Mouse (Mus musculus): ENCODE measurements at regions not wholly inside any gene's neighbourhood (a gene's known extent, or its start where the extent isn't known, plus 50 kb on each side); places are given as distances from the start of the nearest gene placed in this dataset.

- DNase-seq (ENCODE audit: low spot score), result no peak
Observed at GRCm38 (mm10) chr2:137419678-137420077, 303.2 kb upstream of the Jag1 start.

- no peak for DNase-seq (ENCODE audit: low spot score)
Observed at GRCm38 (mm10) chr2:137417691-137418090, 301.2 kb upstream of the Jag1 start.

- peak; percentile 48 for DNase-seq (ENCODE audit: low spot score)
Observed at GRCm38 (mm10) chr2:137413432-137413831, 297.0 kb upstream of the Jag1 start.

DNA sequence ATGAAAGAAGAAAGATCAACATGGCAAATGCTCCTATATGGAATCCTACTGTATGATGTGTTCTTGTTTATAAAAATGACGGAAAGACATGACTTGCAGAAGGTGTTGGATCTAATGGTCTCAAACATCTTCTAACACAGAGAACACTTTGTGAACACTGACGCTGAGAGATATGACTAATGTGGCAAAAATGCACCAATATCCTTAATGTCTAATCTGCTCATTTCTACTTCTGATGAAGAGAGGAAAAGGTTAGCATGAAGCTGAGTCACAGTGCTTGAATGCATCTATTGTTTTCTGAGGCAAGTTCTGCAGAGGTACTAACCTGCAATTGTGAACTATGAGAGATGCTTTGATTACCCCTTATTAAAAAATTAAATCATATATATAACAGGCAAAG is 293.2 kb upstream of the Jag1 start:
- no peak for DNase-seq (ENCODE audit: low spot score)

DNA sequence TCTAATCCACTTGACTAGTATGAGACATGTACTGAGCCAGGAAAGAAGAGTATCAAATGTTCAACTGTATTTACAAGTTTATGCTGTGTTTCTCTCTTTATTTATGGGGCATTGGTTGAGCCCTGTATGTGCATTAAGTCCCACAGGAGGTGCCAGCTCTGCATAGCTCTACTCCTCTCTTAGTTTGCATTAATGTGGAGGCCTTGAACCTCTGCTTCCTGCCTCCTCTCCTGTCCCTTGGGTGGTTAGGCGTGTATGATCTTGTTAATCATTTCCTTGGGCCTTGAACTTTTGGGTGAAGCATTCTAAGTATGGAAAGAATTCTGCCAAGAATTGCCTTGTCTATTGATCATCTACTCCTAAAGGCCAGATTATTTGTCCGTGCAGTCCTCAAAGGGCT is 291.9 kb upstream of the Jag1 start:
- DNase-seq (ENCODE audit: low spot score), result no peak

- DNase-seq (ENCODE audit: low spot score), result no peak
Observed at GRCm38 (mm10) chr2:137393486-137393885, 277.0 kb upstream of the Jag1 start.

DNA sequence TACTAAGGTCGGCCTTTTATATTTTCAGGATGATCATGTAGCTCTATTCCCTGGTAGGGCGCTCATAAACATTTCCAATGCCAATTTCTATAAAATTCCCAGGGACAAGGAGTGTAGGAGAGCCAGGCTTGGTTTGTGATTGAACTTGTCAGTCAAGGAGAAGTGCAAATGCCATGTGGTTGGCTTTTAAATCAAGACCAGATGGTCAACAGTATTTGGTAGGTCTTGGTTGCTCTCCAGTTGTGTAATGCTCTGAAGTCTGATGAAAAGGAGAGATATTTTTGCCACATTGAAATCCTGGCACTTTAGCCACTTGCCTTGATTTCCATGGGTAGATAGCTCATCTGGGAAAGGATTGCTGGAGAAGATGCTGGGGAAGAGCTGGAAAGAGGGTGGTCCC is 263.4 kb upstream of the Jag1 start:
- DNase-seq (ENCODE audit: low spot score), result no peak

GRCm38 (mm10) chr2:137375346-137375745 is 258.9 kb upstream of the Jag1 start:
- no peak for DNase-seq (ENCODE audit: low spot score)

GRCm38 (mm10) chr2:137371062-137371461 is 254.6 kb upstream of the Jag1 start:
- no peak for DNase-seq (ENCODE audit: low spot score)

- no peak for DNase-seq (ENCODE audit: low spot score)
Observed at GRCm38 (mm10) chr2:137363006-137363405, 246.6 kb upstream of the Jag1 start.

GRCm38 (mm10) chr2:137357181-137357738 is 240.8 kb upstream of the Jag1 start:
- DNase-seq (ENCODE audit: low spot score), result no peak

DNA sequence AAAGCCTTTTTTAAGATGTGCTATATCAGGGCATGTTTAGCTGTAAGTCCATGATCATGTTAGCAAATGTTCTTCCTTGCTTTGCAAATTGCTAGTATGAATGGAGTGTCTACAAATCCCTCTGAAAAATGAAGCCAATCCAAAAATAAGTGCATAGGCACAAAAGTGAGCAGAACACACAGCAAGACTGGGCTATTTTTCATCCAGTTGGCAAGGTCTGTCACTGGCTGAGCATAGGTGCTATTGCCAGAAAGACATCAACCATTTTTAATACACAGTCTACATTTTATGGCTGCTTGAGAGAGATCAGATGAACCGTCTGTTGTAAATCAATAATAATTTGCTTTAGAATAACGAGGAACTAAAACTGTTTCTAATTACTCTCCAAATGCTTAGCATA is 227.3 kb upstream of the Jag1 start:
- DNase-seq (ENCODE audit: low spot score), result no peak

DNA sequence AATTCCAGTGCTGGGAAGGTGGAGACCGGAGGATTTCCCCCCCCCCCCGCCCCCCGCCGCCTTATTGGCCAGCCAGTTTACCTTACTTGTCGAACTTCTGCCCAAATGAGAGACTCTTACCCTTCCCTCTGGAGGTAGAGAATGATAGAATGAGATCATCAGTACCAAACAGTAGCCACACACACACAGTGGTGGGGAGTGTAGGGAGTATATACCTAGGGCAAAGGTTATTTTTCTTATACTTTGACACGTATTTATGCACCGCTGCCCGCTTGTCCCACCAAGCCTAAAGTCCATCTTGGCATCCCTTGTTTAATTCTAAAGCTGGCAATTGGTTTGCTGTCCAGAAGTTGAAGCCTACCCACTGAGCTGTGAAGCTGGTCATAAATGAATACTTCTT is 213.6 kb upstream of the Jag1 start:
- DNase-seq (ENCODE audit: low spot score), result no peak

GRCm38 (mm10) chr2:137323445-137323844 is 207.0 kb upstream of the Jag1 start:
- no peak for DNase-seq (ENCODE audit: low spot score)

GRCm38 (mm10) chr2:137310511-137310910 is 194.1 kb upstream of the Jag1 start:
- no peak for DNase-seq (ENCODE audit: low spot score)

DNA sequence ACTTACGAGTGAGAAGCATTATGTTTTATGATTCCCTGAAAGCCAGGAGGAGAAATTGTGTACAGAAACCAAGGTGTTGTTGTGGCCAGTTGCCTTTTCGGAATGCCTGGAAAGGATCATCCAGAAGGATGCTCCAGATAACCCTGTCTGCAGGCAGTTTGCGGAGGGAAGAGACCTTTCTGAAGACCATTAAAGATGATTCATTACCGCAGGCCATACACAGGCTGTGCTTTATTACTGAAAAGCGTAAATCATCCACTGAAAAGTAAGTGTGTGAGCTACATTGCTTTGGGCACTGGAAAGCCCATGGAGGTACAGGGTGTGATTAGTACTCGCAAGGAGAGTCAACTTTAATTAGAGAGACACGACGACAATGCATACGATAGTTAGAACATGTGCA is 191.7 kb upstream of the Jag1 start:
- DNase-seq (ENCODE audit: low spot score), result no peak

GRCm38 (mm10) chr2:137301474-137302267 is 185.2 kb upstream of the Jag1 start:
- DNase-seq (ENCODE audit: low spot score), result no peak

GRCm38 (mm10) chr2:137289231-137289630 is 172.8 kb upstream of the Jag1 start:
- no peak for DNase-seq (ENCODE audit: low spot score)

DNA sequence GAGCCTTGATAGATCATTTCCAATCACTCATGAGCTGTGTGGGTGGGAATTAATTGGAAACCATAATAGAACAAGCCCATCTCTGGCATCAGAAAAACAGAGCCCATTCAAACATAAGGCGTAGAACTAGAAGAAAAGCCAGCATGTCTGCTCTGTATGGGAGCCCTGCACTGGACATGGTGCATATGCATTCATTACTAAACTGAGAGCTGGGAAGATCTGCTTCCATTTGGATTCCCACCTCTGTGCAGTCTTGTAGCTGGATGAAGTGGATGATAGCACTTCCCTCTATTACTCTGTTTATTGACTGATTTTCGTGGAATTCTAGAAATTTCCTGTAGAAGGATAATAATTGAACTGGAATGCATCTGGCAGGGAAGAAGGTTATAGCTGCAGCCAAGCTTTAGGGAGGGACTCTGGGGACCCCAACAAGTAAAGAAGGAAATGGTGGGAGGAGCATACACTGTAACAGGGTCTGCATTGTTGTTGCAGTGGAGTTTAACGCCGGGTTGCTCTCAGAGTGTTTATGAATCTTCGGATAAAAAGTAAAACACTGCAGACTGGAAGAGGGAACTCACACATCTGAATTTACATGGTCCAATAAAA is 155.2 kb upstream of the Jag1 start:
- DNase-seq (ENCODE audit: low spot score), result no peak

- peak; percentile 5 for DNase-seq (ENCODE audit: low spot score)
Observed at GRCm38 (mm10) chr2:137262911-137263310, 146.5 kb upstream of the Jag1 start.

DNA sequence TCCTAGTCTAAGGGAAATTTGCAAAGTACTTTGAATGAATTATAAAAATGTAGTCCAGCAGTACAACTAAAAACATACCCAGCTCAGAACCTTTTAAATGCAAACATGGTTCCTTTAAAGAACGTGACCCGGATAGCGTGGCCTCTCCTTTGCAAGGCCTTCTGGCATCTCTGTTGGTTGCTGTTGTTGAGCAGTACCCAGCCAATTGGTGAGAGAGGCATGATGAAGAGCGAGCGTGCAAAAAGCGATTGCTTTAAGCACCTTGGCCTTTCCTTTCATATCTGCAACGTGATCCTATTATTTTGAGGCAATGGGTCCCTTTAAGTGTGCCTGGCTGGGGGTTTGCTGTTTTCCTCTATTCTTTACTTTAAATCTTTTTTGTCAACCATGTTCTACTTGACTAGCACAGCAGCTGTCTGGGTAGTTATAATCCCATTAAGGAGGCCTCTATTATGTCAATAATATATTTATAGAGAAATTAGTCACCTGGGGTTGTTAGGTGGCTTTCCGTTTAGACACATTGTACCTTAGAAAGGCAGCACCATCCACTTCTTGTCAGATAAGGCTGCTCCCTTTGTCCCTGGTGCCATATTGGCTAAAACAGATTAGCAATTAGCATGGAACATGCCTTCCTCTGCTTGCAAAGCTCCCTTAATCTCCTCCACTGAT is 141.5 kb upstream of the Jag1 start:
- DNase-seq (ENCODE audit: low spot score), result no peak

GRCm38 (mm10) chr2:137247931-137248330 is 131.5 kb upstream of the Jag1 start:
- no peak for DNase-seq (ENCODE audit: low spot score)

DNA sequence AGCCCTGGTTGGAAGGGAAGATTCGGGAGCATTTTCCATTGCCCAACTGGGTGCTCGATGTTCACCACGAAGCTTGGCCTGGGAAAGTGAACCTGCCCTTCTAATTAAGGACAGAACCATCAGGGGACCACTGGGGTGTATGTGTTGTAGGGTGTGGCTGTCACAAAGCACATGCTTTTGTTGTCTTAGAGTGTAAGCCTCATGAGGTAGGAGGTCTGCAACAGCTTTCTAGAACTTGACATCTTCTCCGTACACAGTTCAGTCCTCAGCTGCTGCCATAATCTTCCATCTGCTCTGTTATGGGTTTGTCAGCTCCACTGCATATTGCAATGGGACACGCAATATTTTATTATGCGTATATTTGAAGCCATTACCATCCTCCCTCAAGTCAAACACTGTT is 127.9 kb upstream of the Jag1 start:
- DNase-seq (ENCODE audit: low spot score), result no peak
